12 mouse cellular contexts compared by ENCODE assay signal in genomic region chr15:88857361-88857760, GRCm38 (mm10).
"Had no signal": no experiment of that assay in that cellular context is flagged by ENCODE, and none has a peak within 500 bp of the region (broad histone marks: within the 10 kb centered on the region; RNA-seq: fewer than 3 reads in every experiment).

No protein-coding gene starts in this region.

- H3K27ac ChIP-seq: kidney, postnatal 0 days; limb, embryonic 12.5 days; liver, embryonic 12.5 days; liver, embryonic 15.5 days had no signal

- DNase-seq: left cerebral cortex, postnatal 4 days; lung, adult 2 months; lung, postnatal 14 days; lung, postnatal 4 days; midbrain, embryonic 14.5 days; thymus, adult 18-20 months; thymus, postnatal 36 days had no signal

- H3K4me3 ChIP-seq: limb, embryonic 12.5 days; limb, embryonic 15.5 days; liver, embryonic 12.5 days; liver, embryonic 15.5 days had no signal

- H3K27me3 ChIP-seq: limb, embryonic 12.5 days; limb, embryonic 15.5 days; liver, embryonic 15.5 days had no signal

- H3K9ac ChIP-seq: limb, embryonic 12.5 days; limb, embryonic 15.5 days; liver, embryonic 12.5 days; liver, embryonic 15.5 days had no signal

- H3K36me3 ChIP-seq: limb, embryonic 12.5 days; limb, embryonic 15.5 days; liver, embryonic 12.5 days; liver, embryonic 15.5 days had no signal

- ATAC-seq: liver, embryonic 12.5 days had no signal
